Mouse (Mus musculus): ENCODE measurements around the gene Dnaaf1. TPM values are rescaled to one million over a fixed set of nuclear protein-coding genes. Genes with fewer than 3 reads are reported as not detected.

Gene Dnaaf1
- under 1 TPM; 0.32 to 0.38 TPM for total RNA-seq (2021)
- long read RNA-seq, experiment 1, partial matches to known transcripts = 1 of 2 reads
- long read RNA-seq, experiment 1, other reads (novel, unspliced or antisense) = 1 of 2 reads
- long read RNA-seq, experiment 2, partial matches to known transcripts = 0 of 1 reads
- long read RNA-seq, experiment 2, other reads (novel, unspliced or antisense) = 1 of 1 reads

DNA sequence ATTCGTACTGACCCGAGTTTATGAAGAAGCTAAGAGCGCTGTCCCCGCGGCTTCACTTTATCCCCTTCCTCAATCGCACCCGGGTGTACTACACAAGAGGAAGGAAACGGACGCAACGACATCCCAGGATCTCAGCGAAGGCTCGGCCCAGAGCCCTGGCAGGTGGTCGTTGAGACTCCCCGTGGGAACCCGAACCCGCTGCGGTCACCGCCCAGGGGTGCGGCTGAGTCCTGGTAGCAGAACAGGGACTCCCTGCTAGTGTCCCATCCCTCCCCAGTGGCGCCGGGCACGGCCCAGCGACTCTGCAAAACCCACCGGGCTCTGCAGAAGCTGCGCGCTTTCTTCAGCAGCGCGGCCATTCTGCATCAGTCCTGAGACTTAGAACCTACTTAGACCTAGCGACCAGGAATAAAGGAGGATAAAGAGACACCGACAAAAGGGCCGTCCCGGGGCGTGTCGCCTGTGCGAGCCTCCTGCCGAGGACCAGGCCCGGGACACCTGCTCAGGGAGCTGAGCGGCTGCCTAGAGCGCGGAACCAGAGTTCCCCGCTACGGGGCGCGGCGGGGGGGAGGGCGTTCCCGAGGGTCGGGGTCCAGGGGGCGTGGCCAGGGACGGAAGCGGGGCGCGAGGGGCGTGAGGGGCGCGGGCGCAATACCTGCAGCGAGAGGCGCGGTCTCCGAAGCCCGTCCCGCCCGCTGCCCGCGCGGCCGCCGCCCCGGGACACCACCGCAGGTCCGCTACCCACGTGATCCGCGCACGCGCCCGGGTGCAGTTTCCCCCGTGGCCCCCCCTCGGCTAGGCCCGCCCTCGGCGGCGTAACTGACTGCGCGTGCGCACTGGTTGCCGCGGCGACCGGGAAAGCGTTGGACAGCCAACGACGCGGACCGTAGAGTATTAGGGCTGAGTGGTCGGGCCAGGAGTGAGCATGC lies at the start of gene Dnaaf1, which contains the start of gene Hsdl1:
Gene Dnaaf1, plus strand, starts transcription at position 799 of the 929 bp plus-strand sequence.
Gene Hsdl1, minus strand, starts transcription at position 747 of the 929 bp plus-strand sequence.
- Histone ChIP-seq H3K27ac (peak within 1 kb of the TSS; percentile 75), H3K4me3 (peak within 1 kb of the TSS; percentile 96)
- peak; percentile 53 for TF ChIP-seq CTCF (conservative IDR thresholded peaks at IDR 0.05)
- peak; percentile 94 to 98 for DNase-seq (ENCODE audit: low spot score in 2 of 2)

- no peak for DNase-seq (ENCODE audit: low spot score in 2 of 2)
- no peak for TF ChIP-seq CTCF (conservative IDR thresholded peaks at IDR 0.05)
- Histone ChIP-seq H3K4me3 (no peak overlapping the region), H3K27ac (no peak overlapping the region)
These were observed 46.3 kb upstream of the Dnaaf1 start for GRCm38 (mm10) chr8:119528762-119529161.

GRCm38 (mm10) chr8:119530937-119531336 lies 44.1 kb upstream of the Dnaaf1 start:
- no peak for DNase-seq (ENCODE audit: low spot score in 2 of 2)
- H3K4me3 ChIP-seq = no peak overlapping the region
- H3K27ac ChIP-seq = no peak overlapping the region
- TF ChIP-seq CTCF (conservative IDR thresholded peaks at IDR 0.05) = no peak

DNA sequence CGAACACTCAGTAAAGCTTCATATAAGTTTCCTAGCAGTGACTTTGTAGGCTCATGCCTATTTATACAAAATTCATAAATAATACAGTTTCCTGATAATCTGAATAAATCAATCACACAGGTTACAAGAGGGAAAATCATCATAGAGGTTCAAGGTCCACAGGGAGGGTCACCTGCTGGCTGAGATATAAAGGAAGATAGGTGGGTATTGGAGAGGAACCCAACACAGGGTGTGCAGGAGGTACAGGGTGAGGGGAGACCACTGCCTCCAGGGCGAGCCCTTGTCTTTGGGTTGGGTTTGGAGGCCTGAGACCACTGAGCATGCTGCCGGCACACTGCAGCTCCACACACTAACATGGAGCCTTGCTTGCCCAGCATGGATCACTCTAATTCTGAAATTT lies 43.6 kb upstream of the Dnaaf1 start:
- no peak for DNase-seq (ENCODE audit: low spot score in 2 of 2)
- H3K27ac ChIP-seq = no peak overlapping the region
- no peak for TF ChIP-seq CTCF (conservative IDR thresholded peaks at IDR 0.05)
- H3K4me3 ChIP-seq = no peak overlapping the region

GRCm38 (mm10) chr8:119531973-119532372 lies 43.1 kb upstream of the Dnaaf1 start:
- peak overlapping the region; percentile 59; the same call in 1 of the 2 replicates for H3K27ac ChIP-seq
- H3K4me3 ChIP-seq = no peak overlapping the region
- DNase-seq (ENCODE audit: low spot score in 2 of 2) = peak; percentile 74 to 83
- TF ChIP-seq CTCF (conservative IDR thresholded peaks at IDR 0.05) = no peak

DNA sequence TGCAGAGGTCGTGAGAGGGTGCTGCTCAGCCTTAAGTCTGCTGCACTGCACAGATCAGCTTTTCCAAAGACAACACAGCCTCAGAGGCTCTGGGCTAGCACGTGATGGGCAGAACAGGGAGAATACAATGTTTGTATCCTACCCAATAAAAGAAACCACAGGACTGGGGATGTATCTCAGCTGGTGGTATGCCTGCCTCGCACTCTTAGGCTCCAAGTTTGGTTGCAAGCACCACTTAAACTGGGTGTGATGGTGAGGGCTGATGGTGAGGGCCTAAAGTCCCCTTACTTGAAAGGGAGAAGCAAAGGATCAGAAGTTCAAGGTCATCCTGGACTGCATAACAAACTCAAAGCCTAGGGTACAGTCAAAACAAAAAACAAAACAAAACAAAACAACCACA lies 30.4 kb upstream of the Dnaaf1 start:
- Histone ChIP-seq H3K4me3 (no peak overlapping the region), H3K27ac (no peak overlapping the region)
- no peak for TF ChIP-seq CTCF (conservative IDR thresholded peaks at IDR 0.05)
- no peak for DNase-seq (ENCODE audit: low spot score in 2 of 2)

DNA sequence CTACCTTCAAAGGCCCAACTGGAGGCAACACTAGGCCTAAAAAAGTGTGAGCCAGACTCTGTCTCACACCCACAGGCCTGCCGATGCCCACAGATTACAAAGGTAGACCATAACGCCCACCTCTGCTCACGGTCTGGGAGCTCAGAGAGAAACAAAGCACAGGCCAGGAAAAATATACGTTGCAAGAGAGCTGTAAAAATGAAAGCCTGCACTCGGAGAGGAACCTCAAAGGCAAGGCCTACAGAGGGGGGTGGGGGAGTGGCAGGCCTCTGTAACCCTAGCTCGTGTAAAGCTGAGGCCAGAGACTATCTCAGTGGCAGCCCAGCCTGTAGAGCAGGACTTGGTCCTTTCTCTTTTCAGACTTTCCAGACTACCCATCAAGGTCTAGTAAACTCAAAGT lies 29.9 kb upstream of the Dnaaf1 start:
- Histone ChIP-seq H3K27ac (no peak overlapping the region), H3K4me3 (no peak overlapping the region)
- DNase-seq (ENCODE audit: low spot score in 2 of 2) = no peak
- no peak for TF ChIP-seq CTCF (conservative IDR thresholded peaks at IDR 0.05)

DNA sequence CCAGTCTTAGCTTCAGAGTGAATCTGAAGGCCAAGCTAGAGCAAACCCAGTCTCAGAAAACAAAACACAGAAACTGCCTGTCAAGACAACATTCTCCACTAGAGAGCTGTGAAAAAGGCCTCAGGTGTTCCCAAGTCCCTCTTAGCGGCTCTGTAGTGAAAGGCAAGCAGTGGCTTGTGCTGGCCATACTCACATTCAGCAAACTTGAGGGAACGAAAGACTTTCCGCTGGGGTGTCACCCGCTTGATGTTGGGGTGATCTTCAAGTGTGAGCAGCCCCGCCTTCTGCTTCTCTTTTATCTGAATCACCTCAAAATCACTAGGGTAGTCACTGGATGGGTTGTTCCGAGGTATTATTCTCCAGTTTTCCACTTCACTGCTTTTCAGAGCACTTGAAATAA lies 29.2 kb upstream of the Dnaaf1 start:
- no peak for TF ChIP-seq CTCF (conservative IDR thresholded peaks at IDR 0.05)
- no peak for DNase-seq (ENCODE audit: low spot score in 2 of 2)
- no peak overlapping the region for H3K27ac ChIP-seq
- no peak overlapping the region for H3K4me3 ChIP-seq

GRCm38 (mm10) chr8:119547019-119547691 lies 27.9 kb upstream of the Dnaaf1 start:
- no peak for TF ChIP-seq CTCF (conservative IDR thresholded peaks at IDR 0.05)
- Histone ChIP-seq H3K27ac (no peak overlapping the region), H3K4me3 (no peak overlapping the region)
- DNase-seq (ENCODE audit: low spot score in 2 of 2) = no peak

- no peak for TF ChIP-seq CTCF (conservative IDR thresholded peaks at IDR 0.05)
- Histone ChIP-seq H3K4me3 (no peak overlapping the region), H3K27ac (no peak overlapping the region)
- DNase-seq (ENCODE audit: low spot score in 2 of 2) = no peak
These were observed 26.4 kb upstream of the Dnaaf1 start for GRCm38 (mm10) chr8:119548560-119549113.

DNA sequence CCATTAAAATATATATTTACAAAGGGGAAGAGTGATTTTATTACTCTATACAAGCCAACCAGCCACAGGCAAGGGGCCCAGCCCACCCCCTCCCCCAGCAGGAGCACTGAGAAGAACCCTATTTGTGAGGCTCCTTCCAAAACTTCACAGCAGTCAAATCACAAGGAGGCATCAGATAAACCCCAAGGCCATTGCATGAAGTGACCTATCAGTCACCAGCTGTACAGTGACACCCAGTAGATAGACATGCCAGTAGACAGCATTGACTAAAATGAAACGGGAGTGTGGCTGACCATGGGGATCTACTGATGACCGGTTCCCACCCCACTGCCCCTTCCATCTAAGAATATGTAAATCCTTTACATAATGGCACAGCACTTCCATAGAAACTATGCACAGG lies 22.1 kb upstream of the Dnaaf1 start:
- Histone ChIP-seq H3K27ac (no peak overlapping the region), H3K4me3 (no peak overlapping the region)
- no peak for DNase-seq (ENCODE audit: low spot score in 2 of 2)
- TF ChIP-seq CTCF (conservative IDR thresholded peaks at IDR 0.05) = no peak

GRCm38 (mm10) chr8:119555861-119556260 lies 19.2 kb upstream of the Dnaaf1 start:
- DNase-seq (ENCODE audit: low spot score in 2 of 2) = no peak
- no peak overlapping the region for H3K4me3 ChIP-seq
- no peak overlapping the region for H3K27ac ChIP-seq
- TF ChIP-seq CTCF (conservative IDR thresholded peaks at IDR 0.05) = no peak

DNA sequence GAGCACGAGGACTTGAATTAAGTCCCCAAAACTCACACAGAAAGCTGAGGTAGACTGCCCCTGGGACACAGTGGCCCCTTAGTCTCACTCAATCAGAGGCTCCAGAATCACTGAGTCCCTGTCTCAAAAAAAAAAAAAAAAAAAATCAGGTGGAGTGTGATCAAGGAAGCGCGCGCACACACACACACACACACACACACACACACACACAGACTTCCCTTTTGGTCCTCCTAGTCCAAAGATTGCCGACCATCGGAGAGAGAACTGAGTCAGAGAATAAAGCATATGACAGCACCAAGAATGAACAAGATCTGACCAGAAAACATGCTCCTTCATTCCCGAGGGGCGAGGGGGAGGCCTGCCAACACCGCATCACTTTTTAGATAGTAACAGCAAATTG lies 17.9 kb upstream of the Dnaaf1 start:
- DNase-seq (ENCODE audit: low spot score in 2 of 2) = no peak
- TF ChIP-seq CTCF (conservative IDR thresholded peaks at IDR 0.05) = no peak
- Histone ChIP-seq H3K27ac (peak overlapping the region; percentile 99; the same call in 1 of the 2 replicates), H3K4me3 (peak overlapping the region; percentile 86)

Data from layer of hippocampus, adult 2 months (tissue).